In the genomic region with DNA sequence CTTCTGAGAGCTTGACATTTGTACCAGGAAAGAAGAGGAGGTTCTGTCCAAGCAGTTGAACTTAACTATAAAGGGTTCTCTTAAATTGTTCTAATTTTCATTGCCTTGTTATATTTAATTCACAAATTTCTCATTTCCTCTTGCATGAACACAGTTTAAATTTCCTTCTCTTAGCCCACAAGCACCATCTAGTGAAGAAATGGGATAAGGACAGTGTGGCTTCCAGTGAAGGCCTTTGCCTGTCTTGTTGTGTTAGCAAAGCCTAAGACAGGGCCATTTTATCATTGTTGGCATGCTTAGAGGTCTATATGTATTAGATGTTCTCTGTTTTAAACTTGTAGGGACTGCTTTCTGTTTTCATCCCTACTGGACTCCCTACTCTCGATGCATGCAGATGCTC, we compare ENCODE assay signal across 15 mouse cellular contexts.
DNase-seq lines count a peak whose midpoint lies in the region; ATAC-seq and TF ChIP-seq lines count a peak whose summit lies in the region.
"Had no signal": no experiment of that assay in that cellular context is flagged by ENCODE, and none has a peak within 500 bp of the region (broad histone marks: within the 10 kb centered on the region; RNA-seq: fewer than 3 reads in every experiment).

No protein-coding gene starts in this region.

- H3K36me3 ChIP-seq in forebrain, postnatal 0 days (ENCODE audit: insufficient read depth): no peaks in the 10 kb centered on the region
- H3K36me3 ChIP-seq in forebrain, embryonic 12.5 days (replicated peaks): no peaks in the 10 kb centered on the region
- H3K36me3 ChIP-seq: embryonic facial prominence, embryonic 15.5 days; liver, embryonic 13.5 days; midbrain, embryonic 15.5 days had no signal

- WGBS in forebrain, postnatal 0 days: 100% methylated on average over 1 of the region's 1 CpGs
- WGBS in forebrain, embryonic 12.5 days: 91% methylated on average over 1 of the region's 1 CpGs

- peak; percentile 78 for TF ChIP-seq CTCF in forebrain, postnatal 0 days (IDR thresholded peaks at IDR 0.05; ENCODE audit: low read depth)
- TF ChIP-seq CTCF in layer of hippocampus, adult 2 months (conservative IDR thresholded peaks at IDR 0.05): peak; percentile 80

- no peak overlapping the region for H3K27ac ChIP-seq in forebrain, postnatal 0 days (ENCODE audit: low read depth, low read length)
- no peak overlapping the region for H3K27ac ChIP-seq in forebrain, embryonic 12.5 days
- no peak overlapping the region for H3K27ac ChIP-seq in layer of hippocampus, adult 2 months
- H3K27ac ChIP-seq: embryonic facial prominence, embryonic 15.5 days; liver, embryonic 13.5 days; midbrain, embryonic 15.5 days had no signal

- no peaks in the 10 kb centered on the region for H3K4me1 ChIP-seq in forebrain, postnatal 0 days (ENCODE audit: insufficient read depth)
- no peaks in the 10 kb centered on the region for H3K4me1 ChIP-seq in forebrain, embryonic 12.5 days
- H3K4me1 ChIP-seq: embryonic facial prominence, embryonic 15.5 days; liver, embryonic 13.5 days; midbrain, embryonic 15.5 days had no signal

- ATAC-seq in forebrain, postnatal 0 days: peak; percentile 73
- no peak for ATAC-seq in forebrain, embryonic 12.5 days (ENCODE audit: low FRiP score)
- ATAC-seq: forebrain, embryonic 16.5 days; intestine, embryonic 16.5 days; midbrain, embryonic 15.5 days had no signal

- H3K4me2 ChIP-seq in forebrain, postnatal 0 days (ENCODE audit: low read depth): no peak overlapping the region
- H3K4me2 ChIP-seq in forebrain, embryonic 12.5 days: no peak overlapping the region
- H3K4me2 ChIP-seq: embryonic facial prominence, embryonic 15.5 days; liver, embryonic 13.5 days; midbrain, embryonic 15.5 days had no signal

- no peak overlapping the region for H3K4me3 ChIP-seq in forebrain, postnatal 0 days (ENCODE audit: low read depth, low read length)
- H3K4me3 ChIP-seq in forebrain, embryonic 12.5 days (replicated peaks): no peak overlapping the region
- no peak overlapping the region for H3K4me3 ChIP-seq in layer of hippocampus, adult 2 months
- H3K4me3 ChIP-seq: embryonic facial prominence, embryonic 15.5 days; liver, embryonic 13.5 days; midbrain, embryonic 15.5 days had no signal

- H3K9me3 ChIP-seq in forebrain, postnatal 0 days (ENCODE audit: low read length): no peaks in the 10 kb centered on the region
- H3K9me3 ChIP-seq in forebrain, embryonic 12.5 days: no peaks in the 10 kb centered on the region
- H3K9me3 ChIP-seq: embryonic facial prominence, embryonic 15.5 days; liver, embryonic 13.5 days; midbrain, embryonic 15.5 days had no signal

- DNase-seq in forebrain, postnatal 0 days: peak; percentile 54
- DNase-seq in layer of hippocampus, adult 2 months (ENCODE audit: low spot score in 2 of 2): peak in 1 of 2 experiments; percentile 26
- no peak for DNase-seq in layer of hippocampus, postnatal 10 days (ENCODE audit: low spot score in 2 of 2)
- DNase-seq in right cerebral cortex, adult 18-20 months: peak; percentile 12
- no peak for DNase-seq in right cerebral cortex, postnatal 14 days
- DNase-seq in T-cell, adult 2 months (ENCODE audit: low spot score): no peak
- no peak for DNase-seq in adrenal gland, postnatal 25 days
- DNase-seq: cerebellum, postnatal 10 days; heart, postnatal 14 days; liver, embryonic 13.5 days had no signal

- H3K9ac ChIP-seq in forebrain, postnatal 0 days: no peak overlapping the region
- no peak overlapping the region for H3K9ac ChIP-seq in forebrain, embryonic 12.5 days
- H3K9ac ChIP-seq: embryonic facial prominence, embryonic 15.5 days; liver, embryonic 13.5 days; midbrain, embryonic 15.5 days had no signal

- no peaks in the 10 kb centered on the region for H3K27me3 ChIP-seq in forebrain, postnatal 0 days (ENCODE audit: insufficient read depth, low read length)
- H3K27me3 ChIP-seq in forebrain, embryonic 12.5 days: no peaks in the 10 kb centered on the region
- H3K27me3 ChIP-seq: embryonic facial prominence, embryonic 15.5 days; liver, embryonic 13.5 days; midbrain, embryonic 15.5 days had no signal

Comparison
In these comparisons a context has a peak if more than half of its experiments do, and no peak if none do; other contexts are left out.
1. DNase-seq: peak in forebrain, postnatal 0 days (single experiment) and right cerebral cortex, adult 18-20 months (single experiment); none in layer of hippocampus, postnatal 10 days (0 of 2), right cerebral cortex, postnatal 14 days (single experiment), T-cell, adult 2 months (single experiment) and adrenal gland, postnatal 25 days (single experiment).